14 mouse cellular contexts compared by ENCODE assay signal in the genomic region with DNA sequence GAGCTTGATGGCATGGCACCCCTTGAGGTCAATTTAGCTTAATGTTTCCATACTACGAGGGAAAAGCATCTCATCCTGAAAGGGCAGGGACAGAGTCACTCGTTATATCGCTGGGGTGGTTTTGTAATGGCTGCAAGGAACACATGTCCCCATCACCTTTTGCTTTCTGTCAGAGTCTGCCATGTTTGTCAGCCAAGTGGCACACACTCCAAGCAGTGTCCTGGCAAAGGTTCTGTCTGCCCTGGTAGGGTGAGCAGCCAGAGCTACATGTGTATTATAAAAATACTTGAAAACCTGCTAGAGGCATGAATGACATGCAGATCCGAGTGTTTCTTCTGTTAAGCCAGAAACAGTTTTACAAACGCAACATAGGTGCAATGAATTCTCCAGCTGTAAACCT.
DNase-seq lines count a peak whose midpoint lies in the region; ATAC-seq lines count a peak whose summit lies in the region.
"Had no signal": no experiment of that assay in that cellular context is flagged by ENCODE, and none has a peak within 500 bp of the region (broad histone marks: within the 10 kb centered on the region; RNA-seq: fewer than 3 reads in every experiment).

No protein-coding gene starts in this region.

- no peaks in the 10 kb centered on the region for H3K9me3 ChIP-seq in heart, embryonic 11.5 days (replicated peaks; ENCODE audit: control insufficient read depth, low read length)
- H3K9me3 ChIP-seq in heart, embryonic 16.5 days (replicated peaks; ENCODE audit: control insufficient read depth, low read length), result no peaks in the 10 kb centered on the region
- no peaks in the 10 kb centered on the region for H3K9me3 ChIP-seq in forebrain, embryonic 12.5 days
- H3K9me3 ChIP-seq: hindbrain, embryonic 15.5 days; neural tube, embryonic 12.5 days had no signal

- H3K27ac ChIP-seq in heart, embryonic 11.5 days (ENCODE audit: low read depth, low read length), result no peak overlapping the region
- peak overlapping the region; percentile 77 for H3K27ac ChIP-seq in brown adipose tissue, adult 24 weeks (replicated peaks; ENCODE audit: low read depth, low read length)
- H3K27ac ChIP-seq in heart, embryonic 16.5 days (ENCODE audit: low read length), result peak overlapping the region; percentile 93
- no peak overlapping the region for H3K27ac ChIP-seq in forebrain, embryonic 12.5 days
- H3K27ac ChIP-seq: hindbrain, embryonic 15.5 days; neural tube, embryonic 12.5 days; stomach, postnatal 0 days had no signal

- no peaks in the 10 kb centered on the region for H3K27me3 ChIP-seq in heart, embryonic 11.5 days (ENCODE audit: control insufficient read depth, insufficient read depth, low read length)
- no peaks in the 10 kb centered on the region for H3K27me3 ChIP-seq in heart, embryonic 16.5 days (ENCODE audit: control insufficient read depth, insufficient read depth, low read length)
- no peaks in the 10 kb centered on the region for H3K27me3 ChIP-seq in forebrain, embryonic 12.5 days
- H3K27me3 ChIP-seq: hindbrain, embryonic 15.5 days; neural tube, embryonic 12.5 days had no signal

- no peak for ATAC-seq in heart, embryonic 11.5 days (replicated peaks; ENCODE audit: insufficient number of reproducible peaks, low FRiP score, low TSS enrichment)
- no peak; the same call in 1 of the 2 replicates for ATAC-seq in heart, embryonic 16.5 days (replicated peaks; ENCODE audit: extremely low read depth, insufficient read depth, low FRiP score)
- no peak for ATAC-seq in forebrain, embryonic 12.5 days (ENCODE audit: low FRiP score)
- ATAC-seq: intestine, embryonic 16.5 days had no signal

- H3K4me3 ChIP-seq in heart, embryonic 11.5 days (ENCODE audit: low read depth, low read length), result no peak overlapping the region
- H3K4me3 ChIP-seq in brown adipose tissue, adult 24 weeks (ENCODE audit: insufficient read depth, low read depth, low read length), result no peak overlapping the region
- no peak overlapping the region for H3K4me3 ChIP-seq in heart, embryonic 16.5 days (ENCODE audit: low read length)
- no peak overlapping the region for H3K4me3 ChIP-seq in forebrain, embryonic 12.5 days (replicated peaks)
- H3K4me3 ChIP-seq: hindbrain, embryonic 15.5 days; neural tube, embryonic 12.5 days had no signal

- DNase-seq in gastrocnemius, adult 18-20 months (ENCODE audit: low spot score), result peak; percentile 18
- DNase-seq in gastrocnemius, adult 8-10 months (ENCODE audit: low spot score in 2 of 2), result no peak
- peak; percentile 24 to 26 for DNase-seq in heart, adult 9 months (ENCODE audit: low spot score in 2 of 2)
- no peak for DNase-seq in frontal cortex, adult 2 months (ENCODE audit: extremely low spot score in 1 of 2, low spot score in 1 of 2)
- DNase-seq: cerebellum, adult 18-20 months; right cerebral cortex, postnatal 14 days had no signal

- H3K4me2 ChIP-seq in heart, embryonic 11.5 days, result no peak overlapping the region
- H3K4me2 ChIP-seq in heart, embryonic 16.5 days (ENCODE audit: low read depth, low read length), result no peak overlapping the region
- no peak overlapping the region for H3K4me2 ChIP-seq in forebrain, embryonic 12.5 days
- H3K4me2 ChIP-seq: hindbrain, embryonic 15.5 days; neural tube, embryonic 12.5 days had no signal

- H3K4me1 ChIP-seq in heart, embryonic 11.5 days (ENCODE audit: control insufficient read depth, insufficient read depth, low read length), result no peaks in the 10 kb centered on the region
- H3K4me1 ChIP-seq in brown adipose tissue, adult 24 weeks (ENCODE audit: control insufficient read depth, insufficient read depth, insufficient read length, low read length), result 0 out of 2 replicates have a peak, but pooled peaks cover 3% of the 10 kb centered on the region
- peaks cover 7% of the 10 kb centered on the region; the same call in 1 of the 2 replicates for H3K4me1 ChIP-seq in heart, embryonic 16.5 days (ENCODE audit: control insufficient read depth, insufficient read depth, low read length)
- H3K4me1 ChIP-seq in forebrain, embryonic 12.5 days, result no peaks in the 10 kb centered on the region
- H3K4me1 ChIP-seq: hindbrain, embryonic 15.5 days; neural tube, embryonic 12.5 days had no signal

- WGBS in heart, embryonic 11.5 days (ENCODE audit: insufficient replicate concordance), result 73% methylated on average over 5 of the region's 5 CpGs
- 80% methylated on average over 5 of the region's 5 CpGs for WGBS in heart, embryonic 16.5 days
- WGBS in forebrain, embryonic 12.5 days, result 83% methylated on average over 5 of the region's 5 CpGs

- H3K9ac ChIP-seq in heart, embryonic 11.5 days (ENCODE audit: low read depth, low read length), result no peak overlapping the region
- no peak overlapping the region for H3K9ac ChIP-seq in heart, embryonic 16.5 days (ENCODE audit: low read length)
- no peak overlapping the region for H3K9ac ChIP-seq in forebrain, embryonic 12.5 days
- H3K9ac ChIP-seq: hindbrain, embryonic 15.5 days; neural tube, embryonic 12.5 days had no signal

- H3K36me3 ChIP-seq in heart, embryonic 11.5 days (ENCODE audit: control insufficient read depth, insufficient read depth, low read length), result no peaks in the 10 kb centered on the region
- no peaks in the 10 kb centered on the region for H3K36me3 ChIP-seq in heart, embryonic 16.5 days (ENCODE audit: control insufficient read depth, insufficient read depth)
- H3K36me3 ChIP-seq in forebrain, embryonic 12.5 days (replicated peaks), result no peaks in the 10 kb centered on the region
- H3K36me3 ChIP-seq: hindbrain, embryonic 15.5 days; neural tube, embryonic 12.5 days had no signal

Comparison
In these comparisons a context has a peak if more than half of its experiments do, and no peak if none do; other contexts are left out.
1. DNase-seq: peak in gastrocnemius, adult 18-20 months (single experiment) and heart, adult 9 months (2 of 2); none in gastrocnemius, adult 8-10 months (0 of 2) and frontal cortex, adult 2 months (0 of 2).
2. H3K27ac ChIP-seq: peak in brown adipose tissue, adult 24 weeks (single experiment) and heart, embryonic 16.5 days (single experiment); none in heart, embryonic 11.5 days (single experiment) and forebrain, embryonic 12.5 days (single experiment).